Mouse (Mus musculus) kidney, postnatal 36 days (tissue): ENCODE results near the gene Vps53.
A peak's percentile ranks its signal among the peaks of the same experiment; 100 is the strongest.
"Not testable (repeated sequence)": the region's sequence is repeated elsewhere in the genome, so short reads cannot be mapped to it uniquely, and the experiment has no call there.

Source experiments
- DNase-seq, 2 experiments: peaks; one replicate each; pipeline ENCODE4 v3.0.0; 2021 to 2022; ENCODE audit warnings: mixed read lengths in 2 of 2

Vps53 gene

GRCm38 (mm10) chr11:76010838-76011624, 168.4 kb downstream of the Vps53 start:
- no peak for DNase-seq

DNA sequence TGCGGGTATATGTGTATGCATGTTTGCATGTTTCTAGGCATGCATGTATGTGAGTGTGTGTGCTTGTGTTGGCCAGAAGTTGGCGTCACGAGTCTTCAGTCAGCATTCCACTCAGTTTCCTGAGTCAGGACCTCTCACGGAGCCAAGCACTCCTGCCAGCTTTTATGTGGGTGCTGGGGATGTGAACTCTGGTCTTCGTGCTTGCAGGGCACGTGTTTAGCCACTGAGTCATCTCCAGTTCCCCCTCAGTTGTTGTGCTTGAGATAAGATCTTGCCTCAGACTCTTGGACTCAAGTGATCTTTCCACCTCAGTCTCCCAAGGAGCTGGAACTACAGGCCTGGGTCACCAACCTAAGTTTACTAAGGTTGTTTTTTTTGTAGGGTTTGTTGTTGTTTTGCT, 170.3 kb downstream of the Vps53 start:
- DNase-seq = no peak

DNA sequence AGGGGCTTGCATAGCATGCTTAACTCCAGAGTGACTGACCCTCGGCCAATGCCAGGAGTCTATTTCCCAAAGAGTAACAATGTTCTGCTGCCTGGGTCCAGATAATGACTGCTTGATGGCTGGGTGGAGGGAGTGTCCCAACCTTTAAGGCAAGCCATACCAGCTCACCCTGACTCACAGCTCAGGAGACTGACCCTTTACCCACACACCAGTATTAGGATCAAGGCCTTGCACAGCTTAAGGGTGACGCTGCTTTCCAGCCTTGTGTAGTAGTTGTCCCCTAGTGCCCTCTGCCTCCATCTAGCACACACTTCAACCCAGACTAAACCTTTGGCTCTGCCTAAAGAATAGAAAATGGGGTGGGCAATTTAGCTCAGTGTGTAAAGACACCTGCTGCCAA, 171.3 kb downstream of the Vps53 start:
- no peak for DNase-seq

- not testable (repeated sequence) for DNase-seq
Measured at GRCm38 (mm10) chr11:76004276-76004675, 175.2 kb downstream of the Vps53 start.

DNA sequence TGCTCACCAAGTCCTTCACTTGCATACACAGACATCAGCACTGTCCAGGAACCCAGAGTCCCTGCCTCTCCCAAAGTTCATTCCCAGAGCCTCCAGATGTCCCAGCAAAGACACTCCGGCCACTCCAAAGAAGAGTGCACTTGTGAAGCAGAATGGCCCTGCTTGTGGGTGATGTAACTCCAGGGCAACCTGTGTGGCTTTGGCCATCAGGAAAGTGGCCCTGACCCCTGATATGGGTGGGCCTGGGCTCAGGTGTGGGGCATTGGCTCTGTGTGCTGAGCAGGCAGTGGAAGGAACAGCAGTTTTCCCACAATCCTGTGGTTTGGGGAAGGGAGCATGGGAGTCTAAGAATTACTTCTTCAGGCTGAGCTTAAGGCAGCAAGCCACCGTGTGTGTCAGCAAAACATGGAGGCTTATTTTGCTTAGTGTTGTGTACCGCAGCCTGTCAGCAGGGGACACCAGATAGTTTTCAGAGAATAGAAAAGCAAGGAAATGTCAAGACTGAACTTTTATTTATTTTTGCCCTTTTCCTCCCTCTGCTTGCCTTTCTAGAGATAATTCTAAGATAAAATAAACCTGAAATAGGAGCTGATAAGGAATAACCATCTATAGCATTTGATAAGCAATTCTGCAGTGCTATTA, 178.1 kb downstream of the Vps53 start:
- DNase-seq = peak in 1 of 2 experiments; percentile 39

DNA sequence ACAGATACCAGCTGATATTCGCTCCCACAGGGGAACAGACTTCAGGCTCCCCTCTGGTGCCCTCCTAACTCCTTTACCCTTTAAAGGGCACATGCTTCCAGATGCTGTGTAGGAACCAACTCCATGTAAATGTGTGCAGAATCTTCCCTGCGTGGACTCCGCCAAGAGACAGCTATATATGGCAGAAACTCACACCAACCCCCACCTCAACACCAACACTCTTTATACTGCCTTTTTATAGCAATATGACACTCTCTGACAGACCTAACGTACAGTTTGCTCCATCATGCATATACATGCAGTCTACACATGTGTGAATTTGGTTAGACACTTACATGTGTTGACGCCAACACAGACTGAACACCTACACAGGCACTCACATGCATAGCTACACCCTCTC, 178.7 kb downstream of the Vps53 start:
- DNase-seq = no peak

DNA sequence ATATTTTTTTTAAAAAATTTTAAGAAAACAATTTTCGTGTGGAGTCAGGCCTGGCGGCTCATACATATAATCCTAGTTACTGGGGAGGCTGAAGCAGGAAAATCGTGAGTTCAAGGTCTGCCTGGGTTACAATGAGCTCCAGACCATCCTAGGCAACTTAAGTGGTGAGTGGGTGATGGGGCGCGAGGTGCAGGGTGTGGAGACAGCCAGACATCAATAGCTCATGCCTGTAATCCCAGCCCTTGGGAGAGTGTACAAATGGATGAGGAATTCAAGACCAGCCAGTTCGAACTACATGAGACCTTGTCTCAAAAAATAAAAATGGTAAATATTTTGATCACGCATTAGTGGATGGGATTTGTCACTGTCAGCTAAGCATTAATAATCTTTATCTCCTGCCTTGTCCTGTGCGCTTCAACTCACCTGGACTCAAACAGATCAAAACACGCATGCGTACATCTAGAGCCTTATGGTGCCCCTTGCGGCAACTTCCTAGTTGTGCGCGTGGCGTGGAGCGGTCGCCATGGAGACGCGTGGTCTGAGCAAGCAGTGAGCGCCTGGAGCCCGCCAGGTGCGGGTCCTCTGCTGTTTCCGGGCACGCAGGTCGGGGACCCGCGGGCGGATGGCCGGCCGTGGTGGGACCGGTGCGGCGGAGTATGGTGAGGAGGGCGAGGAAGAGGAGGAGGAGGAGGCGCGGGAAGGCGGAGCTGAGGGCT, 179.8 kb downstream of the Vps53 start, which contains the start of gene 1700016K19Rik:
TSS of gene 1700016K19Rik (plus strand) at position 473 of the 716 bp plus-strand sequence.
- DNase-seq = peak; percentile 87 to 92
